Mouse (Mus musculus): ENCODE measurements at regions not wholly inside any gene's neighbourhood (a gene's known extent, or its start where the extent isn't known, plus 50 kb on each side); places are given as distances from the start of the nearest gene placed in this dataset.

- TF ChIP-seq CTCF (conservative IDR thresholded peaks at IDR 0.05 in 1 of 2, IDR thresholded peaks at IDR 0.05 in 1 of 2; ENCODE audit: low read depth in 2 of 2, low read length in 2 of 2) = no peak
- TF ChIP-seq ELF1 (IDR thresholded peaks at IDR 0.05; ENCODE audit: low read depth, low read length) = no peak
- TF ChIP-seq MAFK (IDR thresholded peaks at IDR 0.05; ENCODE audit: insufficient replicate concordance, low read length) = no peak
Measured at GRCm38 (mm10) chr15:43615727-43616126, 3481.6 kb downstream of the 9330182O14Rik start.

Data from CH12.LX (cell line).